Mouse (Mus musculus): ENCODE measurements at regions not wholly inside any gene's neighbourhood (a gene's known extent, or its start where the extent isn't known, plus 50 kb on each side); places are given as distances from the start of the nearest gene placed in this dataset.
"Not testable (repeated sequence)": the region's sequence is repeated elsewhere in the genome, so short reads cannot be mapped to it uniquely, and the experiment has no call there.

DNA sequence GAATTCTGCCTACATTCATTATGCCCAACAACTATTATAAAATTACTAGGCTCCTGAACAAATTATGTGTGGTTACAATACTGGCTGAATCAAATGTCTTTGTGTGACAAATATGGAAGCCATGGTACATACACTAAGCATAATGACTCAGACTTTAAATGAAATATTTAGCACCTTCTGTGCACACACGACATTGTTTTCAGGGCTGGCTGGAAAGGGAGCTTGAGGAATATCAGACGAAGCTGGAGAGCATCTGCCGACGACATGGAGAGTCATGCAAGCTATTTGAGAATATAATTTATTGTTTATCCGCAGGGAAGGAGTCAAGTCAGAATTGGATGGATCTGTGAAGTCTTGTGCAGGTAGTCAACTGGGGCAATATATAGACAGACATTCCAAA, 955.4 kb upstream of the Gm10801 start:
- ChIA-PET CTCF (interaction anchor here in 1 of 4 experiments (0.6 kb wide), 1 partner anchor 171 kb away, joined by 3 read pairs; no protein-coding TSS in a partner anchor), POLR2A (no interaction called here)

DNA sequence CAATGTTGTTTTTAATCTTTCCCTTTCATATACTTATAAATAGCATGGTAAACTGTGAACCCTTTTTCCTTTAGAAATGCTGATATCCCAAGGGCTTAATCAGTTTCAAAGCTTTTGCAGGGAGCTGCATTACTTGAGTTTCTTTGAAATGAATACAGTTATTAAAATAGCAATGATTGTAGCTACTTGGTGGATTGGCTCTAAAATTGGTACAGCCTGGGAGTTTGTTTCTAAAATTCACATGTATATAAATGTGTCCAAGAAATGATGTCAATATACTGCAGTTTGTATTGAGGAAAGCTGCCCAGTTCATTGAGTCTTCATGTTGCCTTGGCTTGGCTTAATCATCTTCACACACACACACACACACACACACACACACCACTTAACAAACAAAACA, 954.8 kb upstream of the Gm10801 start:
- CTCF ChIA-PET = interaction anchor here in 1 of 4 experiments (0.6 kb wide), 1 partner anchor 170 kb away, joined by 3 read pairs; no protein-coding TSS in a partner anchor
- POLR2A ChIA-PET = no interaction called here

DNA sequence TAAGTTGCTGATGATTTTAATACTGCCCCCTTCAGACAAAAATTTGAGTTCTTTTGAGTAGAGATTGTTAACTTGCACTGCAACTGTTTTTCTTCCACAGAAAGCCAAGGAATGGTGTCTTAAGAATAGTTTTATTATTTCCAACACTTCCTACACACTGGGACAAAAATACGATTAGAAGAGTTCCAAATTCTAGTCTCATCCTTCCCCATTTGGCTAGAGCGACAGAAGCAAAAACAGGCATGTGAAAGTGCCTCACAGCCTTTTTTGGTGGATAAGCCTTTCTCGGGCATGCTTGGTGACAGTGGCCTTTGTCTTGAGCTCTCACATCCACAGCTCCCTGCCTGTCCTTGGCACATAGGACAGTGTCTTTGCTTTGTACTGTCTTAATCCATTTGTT, 954.3 kb upstream of the Gm10801 start:
- ChIA-PET CTCF (no interaction called here), POLR2A (no interaction called here)

- CTCF ChIA-PET = no interaction called here
These were observed 936.9 kb upstream of the Gm10801 start for GRCm38 (mm10) chr2:97725166-97725565.

GRCm38 (mm10) chr2:97768850-97769249, 893.2 kb upstream of the Gm10801 start:
- CTCF ChIA-PET = no interaction called here
- POLR2A ChIA-PET = no interaction called here

More at GRCm38 (mm10) chr2:97725166-97725565, 936.9 kb upstream of the Gm10801 start:
- POLR2A ChIA-PET = no interaction called here

GRCm38 (mm10) chr2:97777929-97778328, 884.1 kb upstream of the Gm10801 start:
- POLR2A ChIA-PET = no interaction called here
- CTCF ChIA-PET = no interaction called here

GRCm38 (mm10) chr2:97780001-97780400, 882.0 kb upstream of the Gm10801 start:
- CTCF ChIA-PET, POLR2A ChIA-PET: not testable (repeated sequence)

Data from embryonic stem cell, embryonic (primary cell).